Mouse (Mus musculus): ENCODE data around the gene Ifngr1. TPM values are rescaled to one million over a fixed set of nuclear protein-coding genes. Genes with fewer than 3 reads are reported as not detected.
A peak's percentile ranks its signal among the peaks of the same experiment; 100 is the strongest.
"Not testable (repeated sequence)": the region's sequence is repeated elsewhere in the genome, so short reads cannot be mapped to it uniquely, and the experiment has no call there.

The Ifngr1 gene
- polyA plus RNA-seq, 1 experiment: 8.6 TPM

DNA sequence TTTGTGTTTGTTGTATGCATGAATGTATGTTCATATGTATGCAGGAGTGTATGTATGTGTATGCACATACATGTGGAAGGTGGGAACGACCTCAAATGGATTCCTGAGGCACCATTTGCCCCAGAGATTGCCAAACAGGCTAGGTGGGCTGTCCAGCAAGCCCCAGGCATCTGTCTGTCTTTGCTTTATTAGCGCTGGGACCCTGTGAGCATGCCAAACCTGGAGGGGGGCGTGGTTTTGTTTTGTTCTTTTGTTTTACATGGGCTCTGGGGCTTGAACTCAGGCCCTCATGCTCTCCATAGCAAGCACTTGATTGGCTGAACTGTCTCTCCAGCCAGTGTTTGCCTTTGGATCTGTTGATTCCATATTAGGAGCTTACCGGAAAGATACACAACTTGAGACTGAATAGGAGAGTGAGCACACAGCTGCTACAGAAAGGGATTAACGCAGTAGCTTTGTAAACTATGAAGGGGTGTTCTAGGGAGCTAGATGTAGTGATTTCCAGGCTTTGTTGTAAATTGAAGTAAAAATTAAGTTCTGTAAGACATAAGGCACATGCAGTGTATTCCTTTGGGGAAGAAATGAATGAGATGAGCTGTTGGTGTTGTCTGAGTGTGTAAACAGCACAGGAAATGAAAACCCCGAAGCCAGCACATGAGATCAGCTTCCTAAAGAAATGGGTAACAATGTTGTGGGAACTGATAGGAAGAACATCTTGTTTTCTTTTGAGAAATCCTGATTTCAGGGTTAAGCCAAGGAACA is 7.8 kb downstream of the Ifngr1 start:
- Histone ChIP-seq H3K36me3 (ENCODE audit: control insufficient read depth, insufficient read depth, low read length, poor library complexity, severe bottlenecking) (no peaks in the 10 kb centered on the region), H3K27me3 (ENCODE audit: control insufficient read depth, insufficient read depth, low read length, poor library complexity, severe bottlenecking) (no peaks in the 10 kb centered on the region), H3K9ac (ENCODE audit: low read depth, poor library complexity, severe bottlenecking) (no peak overlapping the region), H3K9me3 (replicated peaks; ENCODE audit: control insufficient read depth, insufficient read depth, low read length, poor library complexity, severe bottlenecking) (no peaks in the 10 kb centered on the region; the same call in 1 of the 2 replicates), H3K4me3 (ENCODE audit: low read depth, low read length) (no peak overlapping the region), H3K27ac (ENCODE audit: insufficient read depth, low read length) (no peak overlapping the region), H3K4me1 (ENCODE audit: control insufficient read depth, insufficient read depth, low read length) (no peaks in the 10 kb centered on the region)
- TF ChIP-seq EP300 (IDR thresholded peaks at IDR 0.05; ENCODE audit: insufficient read depth, low read depth, low read length): no peak
- no peak for TF ChIP-seq POLR2A (IDR thresholded peaks at IDR 0.05; ENCODE audit: insufficient read depth, low read length)
- TF ChIP-seq CTCF (IDR thresholded peaks at IDR 0.05; ENCODE audit: low read depth, low read length): no peak

DNA sequence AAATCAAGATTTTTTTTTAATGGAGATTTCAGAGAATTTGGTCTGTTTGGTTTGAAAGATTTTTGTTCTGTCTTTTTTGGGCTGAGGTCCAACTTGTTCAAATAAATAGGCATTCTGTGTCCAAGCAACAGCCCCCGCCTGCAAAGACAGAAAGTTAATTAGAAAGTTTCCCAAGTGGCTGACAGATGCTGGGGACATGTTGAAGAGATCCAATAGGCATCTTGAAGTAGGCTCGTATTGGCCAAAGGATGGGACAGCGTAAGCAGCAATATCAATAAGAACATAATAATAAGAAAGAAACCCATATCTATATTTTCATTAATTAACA is 8.3 kb downstream of the Ifngr1 start:
- H3K9ac ChIP-seq (ENCODE audit: low read depth, poor library complexity, severe bottlenecking): no peak overlapping the region
- no peak overlapping the region for H3K27ac ChIP-seq (ENCODE audit: insufficient read depth, low read length)
- H3K4me1 ChIP-seq (ENCODE audit: control insufficient read depth, insufficient read depth, low read length): no peaks in the 10 kb centered on the region
- H3K4me3 ChIP-seq (ENCODE audit: low read depth, low read length): no peak overlapping the region
- no peaks in the 10 kb centered on the region; the same call in 1 of the 2 replicates for H3K9me3 ChIP-seq (replicated peaks; ENCODE audit: control insufficient read depth, insufficient read depth, low read length, poor library complexity, severe bottlenecking)
- H3K36me3 ChIP-seq (ENCODE audit: control insufficient read depth, insufficient read depth, low read length, poor library complexity, severe bottlenecking): no peaks in the 10 kb centered on the region
- no peaks in the 10 kb centered on the region for H3K27me3 ChIP-seq (ENCODE audit: control insufficient read depth, insufficient read depth, low read length, poor library complexity, severe bottlenecking)
- TF ChIP-seq POLR2A (IDR thresholded peaks at IDR 0.05; ENCODE audit: insufficient read depth, low read length): no peak
- no peak for TF ChIP-seq EP300 (IDR thresholded peaks at IDR 0.05; ENCODE audit: insufficient read depth, low read depth, low read length)
- no peak for TF ChIP-seq CTCF (IDR thresholded peaks at IDR 0.05; ENCODE audit: low read depth, low read length)

GRCm38 (mm10) chr10:19601502-19601901 is 9.8 kb downstream of the Ifngr1 start:
- not testable (repeated sequence) for H3K9me3 ChIP-seq (replicated peaks; ENCODE audit: control insufficient read depth, insufficient read depth, low read length, poor library complexity, severe bottlenecking); H3K27me3 ChIP-seq (ENCODE audit: control insufficient read depth, insufficient read depth, low read length, poor library complexity, severe bottlenecking); H3K9ac ChIP-seq (ENCODE audit: low read depth, poor library complexity, severe bottlenecking); H3K27ac ChIP-seq (ENCODE audit: insufficient read depth, low read length); H3K4me1 ChIP-seq (ENCODE audit: control insufficient read depth, insufficient read depth, low read length); H3K36me3 ChIP-seq (ENCODE audit: control insufficient read depth, insufficient read depth, low read length, poor library complexity, severe bottlenecking); H3K4me3 ChIP-seq (ENCODE audit: low read depth, low read length)
- TF ChIP-seq CTCF (IDR thresholded peaks at IDR 0.05; ENCODE audit: low read depth, low read length): peak; percentile 15

- no peaks in the 10 kb centered on the region; the same call in 1 of the 2 replicates for H3K9me3 ChIP-seq (replicated peaks; ENCODE audit: control insufficient read depth, insufficient read depth, low read length, poor library complexity, severe bottlenecking)
- H3K27me3 ChIP-seq (ENCODE audit: control insufficient read depth, insufficient read depth, low read length, poor library complexity, severe bottlenecking): no peaks in the 10 kb centered on the region
- TF ChIP-seq EP300 (IDR thresholded peaks at IDR 0.05; ENCODE audit: insufficient read depth, low read depth, low read length) (no peak), POLR2A (IDR thresholded peaks at IDR 0.05; ENCODE audit: insufficient read depth, low read length) (no peak)
- H3K4me1 ChIP-seq (ENCODE audit: control insufficient read depth, insufficient read depth, low read length): no peaks in the 10 kb centered on the region
- H3K27ac ChIP-seq (ENCODE audit: insufficient read depth, low read length): no peak overlapping the region
- no peak overlapping the region for H3K4me3 ChIP-seq (ENCODE audit: low read depth, low read length)
- H3K9ac ChIP-seq (ENCODE audit: low read depth, poor library complexity, severe bottlenecking): no peak overlapping the region
- no peaks in the 10 kb centered on the region for H3K36me3 ChIP-seq (ENCODE audit: control insufficient read depth, insufficient read depth, low read length, poor library complexity, severe bottlenecking)
Measured at GRCm38 (mm10) chr10:19603231-19603630, 11.5 kb downstream of the Ifngr1 start.

GRCm38 (mm10) chr10:19609125-19609524 is 17.4 kb downstream of the Ifngr1 start:
- Histone ChIP-seq H3K27ac (ENCODE audit: insufficient read depth, low read length) (no peak overlapping the region), H3K4me1 (ENCODE audit: control insufficient read depth, insufficient read depth, low read length) (no peaks in the 10 kb centered on the region), H3K9ac (ENCODE audit: low read depth, poor library complexity, severe bottlenecking) (no peak overlapping the region), H3K27me3 (ENCODE audit: control insufficient read depth, insufficient read depth, low read length, poor library complexity, severe bottlenecking) (no peaks in the 10 kb centered on the region), H3K9me3 (replicated peaks; ENCODE audit: control insufficient read depth, insufficient read depth, low read length, poor library complexity, severe bottlenecking) (no peaks in the 10 kb centered on the region), H3K4me3 (ENCODE audit: low read depth, low read length) (no peak overlapping the region), H3K36me3 (ENCODE audit: control insufficient read depth, insufficient read depth, low read length, poor library complexity, severe bottlenecking) (no peaks in the 10 kb centered on the region)
- TF ChIP-seq CTCF (IDR thresholded peaks at IDR 0.05; ENCODE audit: low read depth, low read length): no peak
- TF ChIP-seq EP300 (IDR thresholded peaks at IDR 0.05; ENCODE audit: insufficient read depth, low read depth, low read length): no peak
- TF ChIP-seq POLR2A (IDR thresholded peaks at IDR 0.05; ENCODE audit: insufficient read depth, low read length): no peak

DNA sequence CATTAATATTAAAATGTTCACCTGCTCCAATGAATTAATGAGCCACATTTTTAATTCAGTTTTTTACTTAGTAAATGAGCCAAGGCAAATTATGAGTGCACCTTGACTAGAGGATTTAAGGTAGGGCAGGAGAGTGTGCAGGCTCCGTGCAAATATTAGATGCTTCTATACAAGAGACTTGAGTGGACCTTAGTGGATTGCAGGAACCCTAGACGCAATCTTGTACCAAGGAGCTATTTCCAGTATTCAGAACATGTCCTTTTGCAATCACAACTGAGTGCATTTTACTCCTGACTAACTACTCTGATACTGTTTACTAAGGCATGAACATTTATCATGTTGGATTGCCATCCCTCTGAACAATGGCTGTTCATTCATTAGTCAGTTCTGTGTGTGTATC is 19.9 kb downstream of the Ifngr1 start:
- no peaks in the 10 kb centered on the region for H3K36me3 ChIP-seq (ENCODE audit: control insufficient read depth, insufficient read depth, low read length, poor library complexity, severe bottlenecking)
- H3K27me3 ChIP-seq (ENCODE audit: control insufficient read depth, insufficient read depth, low read length, poor library complexity, severe bottlenecking): no peaks in the 10 kb centered on the region
- no peak for TF ChIP-seq EP300 (IDR thresholded peaks at IDR 0.05; ENCODE audit: insufficient read depth, low read depth, low read length)
- TF ChIP-seq POLR2A (IDR thresholded peaks at IDR 0.05; ENCODE audit: insufficient read depth, low read length): no peak
- no peak for TF ChIP-seq CTCF (IDR thresholded peaks at IDR 0.05; ENCODE audit: low read depth, low read length)
- no peaks in the 10 kb centered on the region for H3K4me1 ChIP-seq (ENCODE audit: control insufficient read depth, insufficient read depth, low read length)
- H3K4me3 ChIP-seq (ENCODE audit: low read depth, low read length): no peak overlapping the region
- H3K9me3 ChIP-seq (replicated peaks; ENCODE audit: control insufficient read depth, insufficient read depth, low read length, poor library complexity, severe bottlenecking): no peaks in the 10 kb centered on the region
- no peak overlapping the region for H3K9ac ChIP-seq (ENCODE audit: low read depth, poor library complexity, severe bottlenecking)
- no peak overlapping the region for H3K27ac ChIP-seq (ENCODE audit: insufficient read depth, low read length)

Measured in ES-Bruce4 (cell line).